Mouse (Mus musculus): ENCODE data around the gene Twsg1. TPM values are rescaled to one million over a fixed set of nuclear protein-coding genes. Genes with fewer than 3 reads are reported as not detected.

The Twsg1 gene
- polyA plus RNA-seq, 1 experiment from 2014 or later, result 36.0 TPM

- Histone ChIP-seq H3K9me3 (ENCODE audit: control insufficient read depth) (no peaks in the 10 kb centered on the region), H3K4me3 (ENCODE audit: low read depth, low read length) (no peak overlapping the region), H3K4me1 (replicated peaks; ENCODE audit: control insufficient read depth, insufficient read depth, low read length) (no peaks in the 10 kb centered on the region), H3K9ac (ENCODE audit: low read depth, low read length) (no peak overlapping the region), H3K27ac (ENCODE audit: low read depth, low read length) (peak overlapping the region; percentile 68), H3K36me3 (ENCODE audit: control insufficient read depth, insufficient read depth) (no peaks in the 10 kb centered on the region), H3K4me2 (replicated peaks; ENCODE audit: low read depth) (peak overlapping the region; percentile 17; the same call in 1 of the 2 replicates), H3K27me3 (replicated peaks; ENCODE audit: control insufficient read depth, insufficient read depth, low read length) (no peaks in the 10 kb centered on the region)
- no peak for TF ChIP-seq CTCF (IDR thresholded peaks at IDR 0.05; ENCODE audit: low read depth)
- ATAC-seq, result 0 out of 2 replicates have a peak, but pooled peaks have one; percentile 40
- WGBS, result 44% methylated on average over 8 of the region's 8 CpGs
Observed at GRCm38 (mm10) chr17:65916135-65916668, 34.8 kb downstream of the Twsg1 start.

GRCm38 (mm10) chr17:65914083-65914482 is 36.9 kb downstream of the Twsg1 start:
- Histone ChIP-seq H3K27ac (ENCODE audit: low read depth, low read length) (no peak overlapping the region), H3K27me3 (replicated peaks; ENCODE audit: control insufficient read depth, insufficient read depth, low read length) (no peaks in the 10 kb centered on the region), H3K9ac (ENCODE audit: low read depth, low read length) (no peak overlapping the region), H3K4me3 (ENCODE audit: low read depth, low read length) (no peak overlapping the region), H3K9me3 (ENCODE audit: control insufficient read depth) (no peaks in the 10 kb centered on the region), H3K4me2 (replicated peaks; ENCODE audit: low read depth) (no peak overlapping the region), H3K36me3 (ENCODE audit: control insufficient read depth, insufficient read depth) (no peaks in the 10 kb centered on the region), H3K4me1 (replicated peaks; ENCODE audit: control insufficient read depth, insufficient read depth, low read length) (no peaks in the 10 kb centered on the region)
- WGBS, result 65% methylated on average over 6 of the region's 6 CpGs
- TF ChIP-seq CTCF (IDR thresholded peaks at IDR 0.05; ENCODE audit: low read depth), result no peak
- no peak for ATAC-seq

GRCm38 (mm10) chr17:65912202-65912601 is 38.8 kb downstream of the Twsg1 start:
- H3K4me3 ChIP-seq (ENCODE audit: low read depth, low read length), result no peak overlapping the region
- WGBS, result 95% methylated on average over 2 of the region's 2 CpGs
- ATAC-seq, result no peak

GRCm38 (mm10) chr17:65911285-65912069 is 39.5 kb downstream of the Twsg1 start:
- no peak for ATAC-seq

More at GRCm38 (mm10) chr17:65912202-65912601, 38.8 kb downstream of the Twsg1 start:
- H3K4me2 ChIP-seq (replicated peaks; ENCODE audit: low read depth), result no peak overlapping the region
- H3K9ac ChIP-seq (ENCODE audit: low read depth, low read length), result no peak overlapping the region
- H3K9me3 ChIP-seq (ENCODE audit: control insufficient read depth), result no peaks in the 10 kb centered on the region
- no peaks in the 10 kb centered on the region for H3K36me3 ChIP-seq (ENCODE audit: control insufficient read depth, insufficient read depth)
- H3K27ac ChIP-seq (ENCODE audit: low read depth, low read length), result no peak overlapping the region
- H3K4me1 ChIP-seq (replicated peaks; ENCODE audit: control insufficient read depth, insufficient read depth, low read length), result no peaks in the 10 kb centered on the region
- TF ChIP-seq CTCF (IDR thresholded peaks at IDR 0.05; ENCODE audit: low read depth), result no peak
- H3K27me3 ChIP-seq (replicated peaks; ENCODE audit: control insufficient read depth, insufficient read depth, low read length), result no peaks in the 10 kb centered on the region

GRCm38 (mm10) chr17:65908270-65908669 is 42.8 kb downstream of the Twsg1 start:
- Histone ChIP-seq H3K4me2 (replicated peaks; ENCODE audit: low read depth) (no peak overlapping the region), H3K9me3 (ENCODE audit: control insufficient read depth) (no peaks in the 10 kb centered on the region), H3K27ac (ENCODE audit: low read depth, low read length) (no peak overlapping the region), H3K9ac (ENCODE audit: low read depth, low read length) (no peak overlapping the region), H3K4me3 (ENCODE audit: low read depth, low read length) (no peak overlapping the region), H3K27me3 (replicated peaks; ENCODE audit: control insufficient read depth, insufficient read depth, low read length) (no peaks in the 10 kb centered on the region), H3K36me3 (ENCODE audit: control insufficient read depth, insufficient read depth) (no peaks in the 10 kb centered on the region), H3K4me1 (replicated peaks; ENCODE audit: control insufficient read depth, insufficient read depth, low read length) (no peaks in the 10 kb centered on the region)
- ATAC-seq, result no peak
- TF ChIP-seq CTCF (IDR thresholded peaks at IDR 0.05; ENCODE audit: low read depth), result no peak

More at GRCm38 (mm10) chr17:65911285-65912069, 39.5 kb downstream of the Twsg1 start:
- no peaks in the 10 kb centered on the region for H3K36me3 ChIP-seq (ENCODE audit: control insufficient read depth, insufficient read depth)
- H3K27me3 ChIP-seq (replicated peaks; ENCODE audit: control insufficient read depth, insufficient read depth, low read length), result no peaks in the 10 kb centered on the region
- WGBS, result 81% methylated on average over 15 of the region's 15 CpGs
- H3K4me1 ChIP-seq (replicated peaks; ENCODE audit: control insufficient read depth, insufficient read depth, low read length), result no peaks in the 10 kb centered on the region
- no peak overlapping the region for H3K27ac ChIP-seq (ENCODE audit: low read depth, low read length)
- no peaks in the 10 kb centered on the region for H3K9me3 ChIP-seq (ENCODE audit: control insufficient read depth)
- TF ChIP-seq CTCF (IDR thresholded peaks at IDR 0.05; ENCODE audit: low read depth), result no peak
- no peak overlapping the region for H3K9ac ChIP-seq (ENCODE audit: low read depth, low read length)
- no peak overlapping the region for H3K4me2 ChIP-seq (replicated peaks; ENCODE audit: low read depth)
- H3K4me3 ChIP-seq (ENCODE audit: low read depth, low read length), result no peak overlapping the region

GRCm38 (mm10) chr17:65906895-65907401 is 44.1 kb downstream of the Twsg1 start:
- Histone ChIP-seq H3K27me3 (replicated peaks; ENCODE audit: control insufficient read depth, insufficient read depth, low read length) (no peaks in the 10 kb centered on the region), H3K9me3 (ENCODE audit: control insufficient read depth) (0 out of 2 replicates have a peak, but pooled peaks cover 2% of the 10 kb centered on the region), H3K4me1 (replicated peaks; ENCODE audit: control insufficient read depth, insufficient read depth, low read length) (no peaks in the 10 kb centered on the region), H3K4me2 (replicated peaks; ENCODE audit: low read depth) (peak overlapping the region; percentile 43), H3K4me3 (ENCODE audit: low read depth, low read length) (no peak overlapping the region), H3K27ac (ENCODE audit: low read depth, low read length) (0 out of 2 replicates have a peak overlapping the region, but pooled peaks have one; percentile 28), H3K9ac (ENCODE audit: low read depth, low read length) (no peak overlapping the region), H3K36me3 (ENCODE audit: control insufficient read depth, insufficient read depth) (no peaks in the 10 kb centered on the region)
- no peak for TF ChIP-seq CTCF (IDR thresholded peaks at IDR 0.05; ENCODE audit: low read depth)
- peak; percentile 53; the same call in 1 of the 2 replicates for ATAC-seq
- 48% methylated on average over 11 of the region's 11 CpGs for WGBS

All from intestine, postnatal 0 days (tissue).